Mouse (Mus musculus) heart, embryonic 16.5 days (tissue): ENCODE data around the gene Mrpl24. TPM values are rescaled to one million over a fixed set of nuclear protein-coding genes. Genes with fewer than 3 reads are reported as not detected.

Experiments used
- ATAC-seq: fragments of 200-750 bp; cut with Nextera tagmentation; replicated peaks from 2 replicates; pipeline ENCODE4 v1.8.0; 2017; ENCODE audit warnings: moderate number of reproducible peaks; ENCODE audit not compliant: insufficient read depth, low FRiP score; ENCODE audit errors: extremely low read depth
- H3K27ac ChIP-seq: fragments of 300-500 bp; sonication (generic); 2 replicates; pipeline ENCODE4 v1.5.1; 2014; ENCODE audit warnings: mild to moderate bottlenecking, low read length, control low read depth, moderate library complexity
- H3K27me3 ChIP-seq: fragments of 300-500 bp; sonication (generic); 2 replicates; pipeline ENCODE4 v1.6.1; 2014; ENCODE audit warnings: low read length, mixed read lengths; ENCODE audit not compliant: control insufficient read depth, insufficient read depth
- H3K36me3 ChIP-seq: fragments of 300-500 bp; sonication (generic); 2 replicates; pipeline ENCODE4 v1.6.1; 2014; ENCODE audit not compliant: control insufficient read depth, insufficient read depth
- H3K4me1 ChIP-seq: fragments of 300-500 bp; sonication (generic); 2 replicates; pipeline ENCODE4 v1.6.1; 2014; ENCODE audit warnings: low read length, mixed read lengths; ENCODE audit not compliant: control insufficient read depth, insufficient read depth
- H3K4me2 ChIP-seq: fragments of 300-500 bp; sonication (generic); 2 replicates; pipeline ENCODE4 v1.6.1; 2014; ENCODE audit warnings: low read depth, mild to moderate bottlenecking, control low read depth, low read length
- H3K4me3 ChIP-seq: fragments of 300-500 bp; sonication (generic); 2 replicates; pipeline ENCODE4 v1.5.1; 2014; ENCODE audit warnings: mild to moderate bottlenecking, control low read depth, low read length
- H3K9ac ChIP-seq: fragments of 300-500 bp; sonication (generic); 2 replicates; pipeline ENCODE4 v1.6.1; 2014; ENCODE audit warnings: low read length, control low read depth
- H3K9me3 ChIP-seq: fragments of 300-500 bp; sonication (generic); replicated peaks from 2 replicates; pipeline ENCODE4 v1.6.1; 2016; ENCODE audit warnings: low read length; ENCODE audit not compliant: control insufficient read depth
- WGBS: fragments of 180-500 bp; shearing (Covaris S2); extraction: QIAGEN DNeasy Blood & Tissue Kit; methylation state at CpG from one replicate; pipeline ENCODE4 v1.1.7; 2014; 5-methylcytosine and 5-hydroxymethylcytosine counted together
- polyA plus RNA-seq: library from polyadenylated mRNA; unstranded; fragments of >200 nt; fragmentation: Nextera tagmentation; extraction: Ambion mirVana; gene quantifications from 2 replicates; pipeline ENCODE4 v1.2.1, GENCODE M21; 2015

The Mrpl24 gene
- polyA plus RNA-seq, 1 experiment from 2014 or later = 68.4 TPM

- Histone ChIP-seq H3K4me3 (peak overlapping the region; percentile 77), H3K27me3 (no peaks in the 10 kb centered on the region), H3K9ac (peak overlapping the region; percentile 91), H3K4me1 (peaks cover 32% of the 10 kb centered on the region), H3K27ac (peak overlapping the region; percentile 96), H3K36me3 (no peaks in the 10 kb centered on the region), H3K9me3 (no peaks in the 10 kb centered on the region), H3K4me2 (peak overlapping the region; percentile 93)
- ATAC-seq = no peak
- 0% methylated on average over 27 of the region's 27 CpGs for WGBS
Measured at GRCm38 (mm10) chr3:87906981-87907857, 12.1 kb upstream of the Mrpl24 start.

DNA sequence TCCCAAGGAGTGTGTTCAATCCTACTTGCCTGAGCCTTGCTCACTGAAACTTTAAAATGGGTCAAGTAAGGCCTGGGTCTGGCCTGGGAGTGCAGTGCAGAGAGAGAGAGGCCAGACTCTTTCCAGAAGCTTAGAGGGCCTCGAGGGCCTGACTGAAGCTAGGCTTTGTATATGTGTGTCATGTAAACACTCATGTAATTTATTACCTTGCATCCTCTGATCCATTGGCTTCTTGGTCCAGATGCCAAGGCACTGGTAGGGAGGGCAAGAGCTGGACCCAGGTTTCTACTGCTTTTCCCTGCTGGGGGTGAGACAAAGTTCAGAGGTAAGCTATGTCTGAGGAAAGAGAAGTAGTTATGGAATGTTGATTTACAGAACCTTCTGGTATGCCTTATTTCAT, 11.4 kb upstream of the Mrpl24 start:
- Histone ChIP-seq H3K4me3 (peak overlapping the region; percentile 77), H3K4me1 (peaks cover 32% of the 10 kb centered on the region), H3K9ac (peak overlapping the region; percentile 91), H3K27ac (peak overlapping the region; percentile 96), H3K27me3 (no peaks in the 10 kb centered on the region), H3K36me3 (no peaks in the 10 kb centered on the region), H3K9me3 (no peaks in the 10 kb centered on the region), H3K4me2 (peak overlapping the region; percentile 93)
- no peak for ATAC-seq
- 6% methylated on average over 1 of the region's 1 CpGs for WGBS

DNA sequence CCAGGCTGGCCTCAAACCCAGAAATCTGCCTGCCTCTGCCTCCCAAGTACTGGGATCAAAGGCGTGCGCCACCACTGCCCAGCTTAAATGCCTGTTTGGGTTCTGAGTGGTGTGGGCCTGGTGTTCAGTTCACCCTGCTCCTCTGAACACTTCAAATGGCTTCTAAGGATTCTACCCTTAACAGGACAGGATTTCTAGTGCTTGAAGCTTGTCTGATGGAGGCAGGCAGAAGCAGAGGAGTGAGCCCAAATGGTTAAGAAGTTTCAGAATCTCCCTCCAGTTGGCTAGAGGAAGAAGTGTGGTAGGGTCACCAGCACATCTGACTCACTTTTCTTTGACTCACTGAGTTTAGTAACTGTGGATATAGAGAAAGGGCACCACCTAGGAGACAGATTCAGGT, 9.9 kb upstream of the Mrpl24 start:
- Histone ChIP-seq H3K9me3 (no peaks in the 10 kb centered on the region), H3K4me1 (peaks cover 32% of the 10 kb centered on the region), H3K9ac (peak overlapping the region; percentile 65; the same call in 1 of the 2 replicates), H3K36me3 (peaks cover 12% of the 10 kb centered on the region), H3K27me3 (no peaks in the 10 kb centered on the region), H3K27ac (peak overlapping the region; percentile 86), H3K4me3 (no peak overlapping the region), H3K4me2 (peak overlapping the region; percentile 73; the same call in 1 of the 2 replicates)
- WGBS = 98% methylated on average over 2 of the region's 2 CpGs
- ATAC-seq = no peak

GRCm38 (mm10) chr3:87909874-87910273, 9.4 kb upstream of the Mrpl24 start:
- Histone ChIP-seq H3K36me3 (peaks cover 15% of the 10 kb centered on the region), H3K27me3 (no peaks in the 10 kb centered on the region), H3K4me1 (peaks cover 32% of the 10 kb centered on the region), H3K9me3 (no peaks in the 10 kb centered on the region), H3K4me2 (peak overlapping the region; percentile 73), H3K4me3 (peak overlapping the region; percentile 54), H3K9ac (peak overlapping the region; percentile 65), H3K27ac (peak overlapping the region; percentile 86)
- no peak for ATAC-seq
- WGBS = 24% methylated on average over 4 of the region's 4 CpGs

- 10% methylated on average over 12 of the region's 12 CpGs for WGBS
- H3K27ac ChIP-seq = peak overlapping the region; percentile 86
- H3K4me2 ChIP-seq = peak overlapping the region; percentile 73
- H3K36me3 ChIP-seq = peaks cover 23% of the 10 kb centered on the region
- H3K4me1 ChIP-seq = peaks cover 32% of the 10 kb centered on the region
- no peaks in the 10 kb centered on the region for H3K27me3 ChIP-seq
- H3K9ac ChIP-seq = peak overlapping the region; percentile 65
- no peaks in the 10 kb centered on the region for H3K9me3 ChIP-seq
- H3K4me3 ChIP-seq = peak overlapping the region; percentile 54
- ATAC-seq = peak; percentile 13; the same call in 1 of the 2 replicates
Measured at GRCm38 (mm10) chr3:87910573-87911141, 8.6 kb upstream of the Mrpl24 start.

DNA sequence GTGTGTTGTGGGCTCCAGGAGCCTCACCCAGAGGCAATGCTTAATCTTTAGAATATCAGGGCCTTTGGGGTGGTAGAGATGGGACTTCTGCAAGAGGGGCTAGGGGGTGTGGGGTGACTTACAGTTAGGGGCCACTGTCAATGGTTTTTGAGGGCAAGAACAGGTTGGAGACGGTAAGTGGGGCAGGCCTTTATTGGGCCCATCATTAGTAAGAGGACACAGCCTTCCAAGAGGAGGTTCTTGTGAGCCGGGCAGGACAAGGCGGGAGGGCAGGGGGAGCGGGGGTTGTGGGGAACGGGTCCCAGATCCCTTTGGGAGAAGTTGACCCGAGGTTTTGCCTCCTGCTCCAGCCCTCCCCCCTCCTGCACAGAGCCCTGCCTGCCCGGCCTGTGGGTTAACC, 5.8 kb upstream of the Mrpl24 start:
- H3K36me3 ChIP-seq = peaks cover 35% of the 10 kb centered on the region

GRCm38 (mm10) chr3:87913891-87914290, 5.4 kb upstream of the Mrpl24 start:
- no peaks in the 10 kb centered on the region for H3K9me3 ChIP-seq
- no peak overlapping the region for H3K4me3 ChIP-seq
- no peaks in the 10 kb centered on the region for H3K27me3 ChIP-seq
- no peak overlapping the region for H3K9ac ChIP-seq
- no peak overlapping the region for H3K27ac ChIP-seq
- WGBS = 92% methylated on average over 10 of the region's 10 CpGs
- H3K4me1 ChIP-seq = peaks cover 19% of the 10 kb centered on the region
- peaks cover 35% of the 10 kb centered on the region for H3K36me3 ChIP-seq
- no peak overlapping the region for H3K4me2 ChIP-seq
- ATAC-seq = no peak

More for the DNA sequence above, 5.8 kb upstream of the Mrpl24 start:
- no peak overlapping the region for H3K27ac ChIP-seq
- no peak overlapping the region for H3K9ac ChIP-seq
- H3K4me1 ChIP-seq = peaks cover 23% of the 10 kb centered on the region
- H3K27me3 ChIP-seq = no peaks in the 10 kb centered on the region
- ATAC-seq = no peak
- no peaks in the 10 kb centered on the region for H3K9me3 ChIP-seq
- H3K4me3 ChIP-seq = no peak overlapping the region
- no peak overlapping the region for H3K4me2 ChIP-seq
- WGBS = 77% methylated on average over 7 of the region's 7 CpGs

- no peaks in the 10 kb centered on the region for H3K27me3 ChIP-seq
- no peaks in the 10 kb centered on the region for H3K9me3 ChIP-seq
- ATAC-seq = no peak
- H3K4me2 ChIP-seq = no peak overlapping the region
- WGBS = 92% methylated on average over 1 of the region's 1 CpGs
- no peak overlapping the region for H3K9ac ChIP-seq
- H3K4me1 ChIP-seq = peaks cover 4% of the 10 kb centered on the region
- H3K36me3 ChIP-seq = peaks cover 38% of the 10 kb centered on the region
- no peak overlapping the region for H3K27ac ChIP-seq
- no peak overlapping the region for H3K4me3 ChIP-seq
Measured at GRCm38 (mm10) chr3:87916990-87917389, 2.3 kb upstream of the Mrpl24 start.

GRCm38 (mm10) chr3:87918551-87918950, 755 bp upstream of the Mrpl24 start:
- Histone ChIP-seq H3K4me1 (peaks cover 4% of the 10 kb centered on the region), H3K36me3 (peaks cover 41% of the 10 kb centered on the region), H3K27ac (no peak overlapping the region; the same call in 1 of the 2 replicates), H3K9me3 (no peaks in the 10 kb centered on the region), H3K4me3 (no peak overlapping the region), H3K9ac (no peak overlapping the region), H3K27me3 (no peaks in the 10 kb centered on the region), H3K4me2 (peak overlapping the region; percentile 84)
- WGBS = 98% methylated on average over 1 of the region's 1 CpGs
- no peak for ATAC-seq
